Mouse (Mus musculus): ENCODE measurements around the gene Crispld2.

- no peak for TF ChIP-seq ZNF384 (IDR thresholded peaks at IDR 0.05; ENCODE audit: low read depth, low read length)
- no peak for TF ChIP-seq CHD2 (IDR thresholded peaks at IDR 0.05; ENCODE audit: low read depth, low read length)
- TF ChIP-seq MAFK (IDR thresholded peaks at IDR 0.05; ENCODE audit: insufficient read depth, low read depth, low read length), result no peak
- no peak for TF ChIP-seq ZC3H11A (IDR thresholded peaks at IDR 0.05; ENCODE audit: borderline replicate concordance, low read depth, low read length)
Observed at GRCm38 (mm10) chr8:119960531-119961104, 31.6 kb upstream of the Crispld2 start.
